Mouse (Mus musculus): Measurements from ENCODE around the gene Ak8.

Ak8 gene

DNA sequence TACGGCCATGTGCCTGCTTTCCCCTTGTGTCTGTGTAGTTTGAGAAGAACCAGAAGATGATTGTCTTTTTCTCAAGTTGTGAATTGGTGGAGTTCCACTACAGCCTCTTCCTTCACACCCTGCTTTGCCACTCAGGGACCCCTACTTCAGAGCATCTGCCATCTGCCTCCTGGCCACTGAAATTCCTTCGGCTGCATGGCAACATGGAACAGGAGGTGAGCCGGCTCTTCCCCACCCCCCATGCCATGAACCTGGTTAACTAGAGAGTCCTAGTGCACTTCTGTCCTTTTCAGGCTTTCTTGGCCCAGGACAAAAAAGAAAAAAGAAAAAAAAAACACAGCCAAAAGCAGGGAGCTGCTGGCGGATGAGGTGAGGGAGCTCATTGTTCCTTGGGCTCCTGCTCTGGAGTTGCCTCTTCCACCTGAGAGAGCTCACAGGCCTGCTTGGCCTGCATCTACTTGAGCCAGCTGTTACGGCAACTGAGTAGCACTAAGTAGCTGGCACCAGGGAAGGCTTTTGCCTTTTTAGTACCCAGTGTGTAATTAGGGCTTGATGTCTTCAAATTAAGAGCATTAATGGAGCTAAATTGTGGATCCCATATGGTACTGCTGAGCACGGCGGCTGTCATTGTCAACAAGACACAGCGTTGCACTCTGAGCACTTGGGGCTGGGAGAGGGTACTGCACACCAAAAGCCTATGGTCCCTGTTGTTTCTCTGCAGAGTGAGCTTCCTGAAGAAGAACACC, 160.9 kb downstream of the Ak8 start:
- DNase-seq (ENCODE audit: extremely low read depth, insufficient read length, low spot score), result no peak

Data from 3134 (cell line).